Comparison of ENCODE assay signal across 8 mouse cellular contexts in genomic region chr2:3284473-3285180, GRCm38 (mm10). TPM values are rescaled to one million over a fixed set of nuclear protein-coding genes. Genes with fewer than 3 reads are reported as not detected.
DNase-seq lines count a peak whose midpoint lies in the region; ATAC-seq lines count a peak whose summit lies in the region.

No protein-coding gene starts in this region.

- H3K4me3 ChIP-seq in heart, embryonic 10.5 days, result peak overlapping the region; percentile 89
- peak overlapping the region; percentile 67 for H3K4me3 ChIP-seq in kidney, embryonic 16.5 days (ENCODE audit: low read length)
- peak overlapping the region; percentile 90 for H3K4me3 ChIP-seq in liver, embryonic 16.5 days (ENCODE audit: low read depth, low read length)
- peak overlapping the region; percentile 82 for H3K4me3 ChIP-seq in neural tube, embryonic 11.5 days (ENCODE audit: low read depth, low read length)
- H3K4me3 ChIP-seq in stomach, embryonic 16.5 days (replicated peaks; ENCODE audit: low read length), result peak overlapping the region; percentile 83

- H3K4me1 ChIP-seq in heart, embryonic 10.5 days, result peaks cover 25% of the 10 kb centered on the region; the same call in 1 of the 2 replicates
- peaks cover 14% of the 10 kb centered on the region for H3K4me1 ChIP-seq in kidney, embryonic 16.5 days (ENCODE audit: insufficient read depth, low read length)
- peaks cover 22% of the 10 kb centered on the region for H3K4me1 ChIP-seq in liver, embryonic 16.5 days (ENCODE audit: control insufficient read depth, low read depth, low read length)
- H3K4me1 ChIP-seq in neural tube, embryonic 11.5 days (ENCODE audit: control insufficient read depth, insufficient read depth, low read length), result peaks cover 2% of the 10 kb centered on the region; the same call in 1 of the 2 replicates
- peaks cover 13% of the 10 kb centered on the region for H3K4me1 ChIP-seq in stomach, embryonic 16.5 days (ENCODE audit: control insufficient read depth, insufficient read depth, low read length)

- H3K4me2 ChIP-seq in kidney, embryonic 16.5 days (replicated peaks; ENCODE audit: low read depth, low read length), result peak overlapping the region; percentile 76
- H3K4me2 ChIP-seq in liver, embryonic 16.5 days (ENCODE audit: low read depth, low read length), result peak overlapping the region; percentile 99
- H3K4me2 ChIP-seq in neural tube, embryonic 11.5 days (ENCODE audit: low read depth), result peak overlapping the region; percentile 80
- peak overlapping the region; percentile 66 for H3K4me2 ChIP-seq in stomach, embryonic 16.5 days (ENCODE audit: low read depth, low read length)

- peak; percentile 19 for ATAC-seq in activated CD4-positive, CD25-positive, alpha-beta regulatory T cell, adult 4 months
- peak; percentile 9 for ATAC-seq in kidney, embryonic 16.5 days (ENCODE audit: low FRiP score, low TSS enrichment)
- ATAC-seq in liver, embryonic 16.5 days (ENCODE audit: low read depth), result peak; percentile 15
- peak; percentile 6; the same call in 1 of the 2 replicates for ATAC-seq in neural tube, embryonic 11.5 days (ENCODE audit: insufficient read depth, low FRiP score, low TSS enrichment)
- peak; percentile 6; the same call in 1 of the 2 replicates for ATAC-seq in stomach, embryonic 16.5 days (ENCODE audit: insufficient read depth, low FRiP score)

- under 1% methylated on average over 60 of the region's 60 CpGs for WGBS in heart, embryonic 10.5 days
- WGBS in kidney, embryonic 16.5 days, result 1% methylated on average over 60 of the region's 60 CpGs
- under 1% methylated on average over 58 of the region's 60 CpGs for WGBS in liver, embryonic 16.5 days (ENCODE audit: insufficient replicate concordance)
- 0% methylated on average over 51 of the region's 60 CpGs for WGBS in neural tube, embryonic 11.5 days
- WGBS in stomach, embryonic 16.5 days, result under 1% methylated on average over 60 of the region's 60 CpGs

- no peaks in the 10 kb centered on the region; the same call in 1 of the 2 replicates for H3K9me3 ChIP-seq in heart, embryonic 10.5 days
- H3K9me3 ChIP-seq in kidney, embryonic 16.5 days (ENCODE audit: low read length), result no peaks in the 10 kb centered on the region
- H3K9me3 ChIP-seq in liver, embryonic 16.5 days (replicated peaks; ENCODE audit: control insufficient read depth, low read length), result no peaks in the 10 kb centered on the region
- H3K9me3 ChIP-seq in neural tube, embryonic 11.5 days (ENCODE audit: control insufficient read depth, low read length), result no peaks in the 10 kb centered on the region
- H3K9me3 ChIP-seq in stomach, embryonic 16.5 days (replicated peaks; ENCODE audit: control insufficient read depth, low read length), result no peaks in the 10 kb centered on the region

- peak overlapping the region; percentile 95 for H3K27ac ChIP-seq in heart, embryonic 10.5 days
- H3K27ac ChIP-seq in kidney, embryonic 16.5 days (ENCODE audit: low read length), result peak overlapping the region; percentile 78
- H3K27ac ChIP-seq in liver, embryonic 16.5 days (ENCODE audit: low read length), result peak overlapping the region; percentile 76
- H3K27ac ChIP-seq in neural tube, embryonic 11.5 days (ENCODE audit: low read depth, low read length), result peak overlapping the region; percentile 86
- H3K27ac ChIP-seq in stomach, embryonic 16.5 days (ENCODE audit: low read length), result peak overlapping the region; percentile 89

- peak overlapping the region; percentile 82 for H3K9ac ChIP-seq in kidney, embryonic 16.5 days (replicated peaks; ENCODE audit: low read length)
- H3K9ac ChIP-seq in liver, embryonic 16.5 days (ENCODE audit: low read depth, low read length), result peak overlapping the region; percentile 92
- H3K9ac ChIP-seq in neural tube, embryonic 11.5 days (ENCODE audit: low read length), result peak overlapping the region; percentile 81
- peak overlapping the region; percentile 83 for H3K9ac ChIP-seq in stomach, embryonic 16.5 days (ENCODE audit: low read length)

- peak; percentile 81 for DNase-seq in A20 (ENCODE audit: low read depth, low spot score)
- peak; percentile 78 for DNase-seq in embryo, embryonic 9.5 days (ENCODE audit: extremely low spot score)
- DNase-seq in heart, embryonic 10.5 days (ENCODE audit: low spot score), result peak; percentile 86
- DNase-seq in neural tube, embryonic 11.5 days (ENCODE audit: low spot score), result peak; percentile 73

- no peaks in the 10 kb centered on the region for H3K36me3 ChIP-seq in heart, embryonic 10.5 days
- H3K36me3 ChIP-seq in kidney, embryonic 16.5 days (ENCODE audit: insufficient read depth, low read length), result no peaks in the 10 kb centered on the region
- no peaks in the 10 kb centered on the region for H3K36me3 ChIP-seq in liver, embryonic 16.5 days (ENCODE audit: control insufficient read depth, insufficient read depth)
- no peaks in the 10 kb centered on the region for H3K36me3 ChIP-seq in neural tube, embryonic 11.5 days (ENCODE audit: control insufficient read depth, insufficient read depth, low read length)
- no peaks in the 10 kb centered on the region for H3K36me3 ChIP-seq in stomach, embryonic 16.5 days (ENCODE audit: control insufficient read depth, insufficient read depth, low read length)

- no peaks in the 10 kb centered on the region for H3K27me3 ChIP-seq in heart, embryonic 10.5 days (ENCODE audit: insufficient read depth, poor library complexity, severe bottlenecking)
- H3K27me3 ChIP-seq in kidney, embryonic 16.5 days (ENCODE audit: insufficient read depth, low read length), result no peaks in the 10 kb centered on the region
- no peaks in the 10 kb centered on the region for H3K27me3 ChIP-seq in liver, embryonic 16.5 days (ENCODE audit: control insufficient read depth, insufficient read depth, low read depth, low read length)
- H3K27me3 ChIP-seq in neural tube, embryonic 11.5 days (ENCODE audit: control insufficient read depth, insufficient read depth, low read length), result no peaks in the 10 kb centered on the region
- no peaks in the 10 kb centered on the region for H3K27me3 ChIP-seq in stomach, embryonic 16.5 days (ENCODE audit: control insufficient read depth, insufficient read depth, low read length)

RNA-seq across cellular contexts. Expression of gene Nmt2, which starts 0.6 kb away (rescaled TPM):
- 10 to 100 TPM; 41.8 to 53.2 TPM for polyA plus RNA-seq in activated CD4-positive, CD25-positive, alpha-beta regulatory T cell, adult 4 months (2017; shearing (Covaris generic))
- polyA plus RNA-seq in heart, embryonic 10.5 days (2016; fragmentation: Nextera tagmentation; extraction: Ambion mirVana), result 39.0 and 39.9 TPM in 2 replicates
- polyA plus RNA-seq in kidney, embryonic 16.5 days (2015; fragmentation: Nextera tagmentation; extraction: Ambion mirVana), result 45.1 and 51.2 TPM in 2 replicates
- polyA plus RNA-seq in liver, embryonic 16.5 days (2015; fragmentation: Nextera tagmentation; extraction: Ambion mirVana), result 12.0 and 13.8 TPM in 2 replicates
- 53.4 and 56.0 TPM in 2 replicates for polyA plus RNA-seq in neural tube, embryonic 11.5 days (2014; fragmentation: Nextera tagmentation; extraction: Ambion mirVana)
- 36.7 and 39.3 TPM in 2 replicates for polyA plus RNA-seq in stomach, embryonic 16.5 days (2015; fragmentation: Nextera tagmentation; extraction: Ambion mirVana)

RNA-seq across cellular contexts. Expression of gene Rpp38, which starts 47.8 kb away (rescaled TPM):
- polyA plus RNA-seq in activated CD4-positive, CD25-positive, alpha-beta regulatory T cell, adult 4 months (2017; shearing (Covaris generic)), result 10 to 100 TPM; 19.0 to 21.7 TPM
- 12.7 and 18.9 TPM in 2 replicates for polyA plus RNA-seq in heart, embryonic 10.5 days (2016; fragmentation: Nextera tagmentation; extraction: Ambion mirVana)
- 19.7 and 20.5 TPM in 2 replicates for polyA plus RNA-seq in kidney, embryonic 16.5 days (2015; fragmentation: Nextera tagmentation; extraction: Ambion mirVana)
- 7.3 and 7.4 TPM in 2 replicates for polyA plus RNA-seq in liver, embryonic 16.5 days (2015; fragmentation: Nextera tagmentation; extraction: Ambion mirVana)
- 16.8 and 20.3 TPM in 2 replicates for polyA plus RNA-seq in neural tube, embryonic 11.5 days (2014; fragmentation: Nextera tagmentation; extraction: Ambion mirVana)
- polyA plus RNA-seq in stomach, embryonic 16.5 days (2015; fragmentation: Nextera tagmentation; extraction: Ambion mirVana), result 21.1 and 22.0 TPM in 2 replicates

RNA-seq across cellular contexts. Expression of gene Acbd7, which starts 51.3 kb away (rescaled TPM):
- not detected for polyA plus RNA-seq in activated CD4-positive, CD25-positive, alpha-beta regulatory T cell, adult 4 months (2017; shearing (Covaris generic))
- polyA plus RNA-seq in heart, embryonic 10.5 days (2016; fragmentation: Nextera tagmentation; extraction: Ambion mirVana), result 0.30 and 0.82 TPM in 2 replicates
- 0.86 and 0.99 TPM in 2 replicates for polyA plus RNA-seq in kidney, embryonic 16.5 days (2015; fragmentation: Nextera tagmentation; extraction: Ambion mirVana)
- 0.32 and 0.40 TPM in 2 replicates for polyA plus RNA-seq in liver, embryonic 16.5 days (2015; fragmentation: Nextera tagmentation; extraction: Ambion mirVana)
- 1.7 TPM in 1 of 2 replicates, not detected in the other for polyA plus RNA-seq in neural tube, embryonic 11.5 days (2014; fragmentation: Nextera tagmentation; extraction: Ambion mirVana)
- polyA plus RNA-seq in stomach, embryonic 16.5 days (2015; fragmentation: Nextera tagmentation; extraction: Ambion mirVana), result 0.96 and 1.1 TPM in 2 replicates

Comparison
In these comparisons a context has a peak if more than half of its experiments do, and no peak if none do; other contexts are left out.
1. Peak in every context shown above with its lines: DNase-seq, ATAC-seq, H3K4me3 ChIP-seq and H3K27ac ChIP-seq.